Mouse (Mus musculus) CH12.LX (cell line): ENCODE results near the gene Cd83. TPM values are rescaled to one million over a fixed set of nuclear protein-coding genes. Genes with fewer than 3 reads are reported as not detected.
A peak's percentile ranks its signal among the peaks of the same experiment; 100 is the strongest.

Source experiments
- DNase-seq: peaks from one replicate; pipeline ENCODE4 v3.0.0-alpha.2; 2013; ENCODE audit errors: extremely low read depth
- H3K27ac ChIP-seq: 2 replicates; pipeline ENCODE4 v1.5.1; 2012; ENCODE audit warnings: low read depth, mild to moderate bottlenecking, control low read depth, moderate library complexity; ENCODE audit not compliant: insufficient read depth
- H3K27me3 ChIP-seq: replicated peaks from 2 replicates; pipeline ENCODE3; 2012; ENCODE audit warnings: inconsistent platforms
- H3K36me3 ChIP-seq, 2 experiments: replicated peaks in 1 of 2; 2 replicates each; pipeline versions ENCODE3 to v1.6.1; 2012; ENCODE audit warnings: inconsistent platforms in 1 of 2, low read length in 1 of 2, mild to moderate bottlenecking in 1 of 2, mixed read lengths in 1 of 2, moderate library complexity in 1 of 2; ENCODE audit not compliant: control insufficient read depth in 1 of 2, insufficient read depth in 1 of 2
- H3K4me1 ChIP-seq, 2 experiments: 2 replicates each; pipeline ENCODE4 v1.6.1; 2012; ENCODE audit warnings: inconsistent platforms in 1 of 2, moderate library complexity in 1 of 2; ENCODE audit not compliant: insufficient read depth in 2 of 2, control insufficient read depth in 1 of 2
- H3K4me2 ChIP-seq: 2 replicates; pipeline ENCODE4 v1.6.1; 2012; ENCODE audit warnings: low read depth, mild to moderate bottlenecking, control low read depth; ENCODE audit not compliant: poor library complexity, insufficient read depth, severe bottlenecking
- H3K4me3 ChIP-seq, 3 experiments: fragments of 150-350 bp in 1 of 3; sonication (generic) in 1 of 3; replicated peaks in 1 of 3; 2 replicates each; pipeline versions ENCODE3 to v1.5.1; 2011 to 2012; ENCODE audit warnings: low read depth in 2 of 3, low read length in 2 of 3, mild to moderate bottlenecking in 2 of 3, moderate library complexity in 2 of 3, control low read depth in 1 of 3, improper control_type of control experiment in 1 of 3, inconsistent platforms in 1 of 3, mixed read lengths in 1 of 3; ENCODE audit not compliant: poor library complexity in 1 of 3
- H3K79me2 ChIP-seq: replicated peaks from 2 replicates; pipeline ENCODE4 v1.6.1; 2012; ENCODE audit warnings: mild to moderate bottlenecking, moderate library complexity; ENCODE audit not compliant: control insufficient read depth, poor library complexity, insufficient read depth, severe bottlenecking; ENCODE audit errors: extremely low read depth
- H3K9ac ChIP-seq: 2 replicates; pipeline ENCODE4 v1.6.1; 2012; ENCODE audit warnings: low read depth, mild to moderate bottlenecking, control low read depth, moderate library complexity; ENCODE audit not compliant: insufficient read depth
- H3K9me3 ChIP-seq: replicated peaks from 2 replicates; pipeline ENCODE3; 2012; ENCODE audit warnings: low read length, inconsistent platforms, mixed read lengths
- CHD1 ChIP-seq: IDR thresholded peaks from 2 replicates; pipeline ENCODE4 v1.6.1; 2012; ENCODE audit warnings: low read depth, low read length, improper control_type of control experiment, inconsistent platforms
- CTCF ChIP-seq, 2 experiments: IDR thresholded peaks in 1 of 2; conservative IDR thresholded peaks in 1 of 2; 2 replicates each; pipeline ENCODE4 v1.5.1; 2011 to 2012; ENCODE audit warnings: low read depth in 2 of 2, low read length in 2 of 2, improper control_type of control experiment in 1 of 2, inconsistent platforms in 1 of 2, mild to moderate bottlenecking in 1 of 2, moderate library complexity in 1 of 2
- EP300 ChIP-seq: IDR thresholded peaks from 2 replicates; pipeline ENCODE4 v1.6.1; 2011; ENCODE audit warnings: low read length, improper control_type of control experiment
- GABPA ChIP-seq: IDR thresholded peaks from 2 replicates; pipeline ENCODE4 v1.6.1; 2012; ENCODE audit warnings: low read depth, low read length, improper control_type of control experiment, inconsistent platforms; ENCODE audit not compliant: insufficient replicate concordance
- IRF4 ChIP-seq: IDR thresholded peaks from 2 replicates; pipeline ENCODE4 v1.6.1; 2014; ENCODE audit warnings: low read depth, mild to moderate bottlenecking, inconsistent platforms, low read length, improper control_type of control experiment
- KAT2A ChIP-seq: IDR thresholded peaks from 2 replicates; pipeline ENCODE4 v1.6.1; 2012; ENCODE audit warnings: low read length, improper control_type of control experiment, inconsistent platforms; ENCODE audit not compliant: insufficient replicate concordance
- MAFK ChIP-seq: IDR thresholded peaks from 2 replicates; pipeline ENCODE4 v1.6.1; 2011; ENCODE audit warnings: low read length, improper control_type of control experiment; ENCODE audit not compliant: insufficient replicate concordance
- MAZ ChIP-seq: IDR thresholded peaks from 2 replicates; pipeline ENCODE4 v1.6.1; 2012; ENCODE audit warnings: low read depth, mild to moderate bottlenecking, inconsistent platforms, low read length, improper control_type of control experiment, moderate library complexity
- MXI1 ChIP-seq: IDR thresholded peaks from 2 replicates; pipeline ENCODE4 v1.6.1; 2011; ENCODE audit warnings: mild to moderate bottlenecking, low read depth, low read length, improper control_type of control experiment
- NRF1 ChIP-seq: IDR thresholded peaks from 2 replicates; pipeline ENCODE4 v1.6.1; 2014; ENCODE audit warnings: low read depth, mild to moderate bottlenecking, inconsistent platforms, low read length, improper control_type of control experiment, moderate library complexity
- POLR2A ChIP-seq: IDR thresholded peaks from 2 replicates; pipeline ENCODE4 v1.6.1; 2011; ENCODE audit warnings: low read depth, mild to moderate bottlenecking, improper control_type of control experiment, low read length
- SMC3 ChIP-seq: IDR thresholded peaks from 2 replicates; pipeline ENCODE4 v1.6.1; 2011; ENCODE audit warnings: low read depth, low read length, improper control_type of control experiment
- TBP ChIP-seq: conservative IDR thresholded peaks from 2 replicates; pipeline ENCODE4 v1.6.1; 2011; ENCODE audit warnings: low read depth, low read length, improper control_type of control experiment
- UBTF ChIP-seq: IDR thresholded peaks from 2 replicates; pipeline ENCODE4 v1.6.1; 2012; ENCODE audit warnings: low read depth, mild to moderate bottlenecking, inconsistent platforms, low read length, improper control_type of control experiment, moderate library complexity
- USF1 ChIP-seq: IDR thresholded peaks from 2 replicates; pipeline ENCODE4 v1.6.1; 2014; ENCODE audit warnings: low read depth, mild to moderate bottlenecking, inconsistent platforms, low read length, improper control_type of control experiment
- ZMIZ1 ChIP-seq: IDR thresholded peaks from 2 replicates; pipeline ENCODE4 v1.6.1; 2012; ENCODE audit warnings: low read depth, mild to moderate bottlenecking, inconsistent platforms, low read length, improper control_type of control experiment
- ZNF384 ChIP-seq: IDR thresholded peaks from 2 replicates; pipeline ENCODE4 v1.6.1; 2012; ENCODE audit warnings: low read depth, low read length, improper control_type of control experiment, inconsistent platforms
- dilution Hi-C: fragments of 300-500 bp; cut with MboI; formaldehyde crosslinking; loops from 2 replicates; pipeline ENCODE4 v1.14.3; 2020; ENCODE audit warnings: low sequenced_read_pairs; ENCODE audit not compliant: extremely low pct_unique_long_range_greater_than_20kb, extremely low pct_ligation_motif_present
- in situ Hi-C: fragments of 300-500 bp; cut with MboI; formaldehyde crosslinking; loops from 3 replicates; pipeline ENCODE4 v1.14.3; 2019; ENCODE audit warnings: low sequenced_read_pairs, low pct_ligation_motif_present, low pct_unique_long_range_greater_than_20kb, mixed read lengths
- polyA plus RNA-seq: library from polyadenylated mRNA; unstranded; fragments of >175 nt; gene quantifications from 2 replicates; pipeline ENCODE4 v1.2.1, GENCODE M21; 2012; ENCODE audit warnings: low read depth; ENCODE audit not compliant: insufficient read length
- total RNA-seq, 2 experiments: library from RNA; depleted of rRNA; stranded (reverse); fragments of 300-350 nt in 1 of 2; fragments of >200 nt in 1 of 2; gene quantifications; 2 replicates each; pipeline ENCODE4 v1.2.3; 2012 to 2014

Gene Cd83
- total and polyA plus RNA-seq, 3 experiments, result 109 to 298 (median 129) TPM

DNA sequence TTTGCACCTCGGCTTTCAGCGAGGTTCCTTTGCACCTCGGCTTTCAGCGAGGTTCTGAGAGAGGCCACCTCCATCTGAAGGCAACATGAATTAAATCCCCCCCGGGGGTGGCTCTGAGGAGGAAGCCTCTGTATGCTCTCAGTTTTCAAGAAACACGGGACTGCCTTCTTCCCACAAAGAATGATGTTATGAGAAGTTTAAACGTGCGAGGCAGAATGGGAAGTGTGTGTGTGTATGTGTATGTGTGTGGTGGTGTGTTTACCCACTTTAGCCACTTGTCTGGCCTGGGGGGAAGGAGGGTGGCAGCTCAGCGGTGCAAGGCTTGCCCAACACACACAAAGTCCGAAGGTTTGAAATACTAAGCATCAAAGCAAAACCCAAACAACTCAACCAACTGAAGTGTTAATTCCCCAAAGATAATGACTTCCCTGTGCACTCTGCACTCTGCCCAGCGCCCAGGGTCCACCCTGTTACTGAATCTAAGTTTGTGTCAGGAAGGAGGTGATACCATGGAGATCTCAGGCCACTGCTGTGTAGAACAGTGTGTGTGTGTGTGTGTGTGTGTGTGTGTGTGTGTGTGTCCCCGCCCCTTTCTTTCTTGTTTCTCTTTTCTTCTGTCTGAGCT lies 1.7 kb downstream of the Cd83 start (continued):
- TF ChIP-seq ZNF384, result no peak
- TF ChIP-seq ZMIZ1, result no peak
- TF ChIP-seq CTCF (conservative IDR thresholded peaks at IDR 0.05 in 1 of 2, IDR thresholded peaks at IDR 0.05 in 1 of 2; ENCODE audit: low read depth in 2 of 2, low read length in 2 of 2), result no peak
- 0 out of 2 replicates have a peak, but pooled peaks have one; percentile 25 for TF ChIP-seq IRF4
- TF ChIP-seq MAZ, result no peak
- no peak for TF ChIP-seq EP300

DNA sequence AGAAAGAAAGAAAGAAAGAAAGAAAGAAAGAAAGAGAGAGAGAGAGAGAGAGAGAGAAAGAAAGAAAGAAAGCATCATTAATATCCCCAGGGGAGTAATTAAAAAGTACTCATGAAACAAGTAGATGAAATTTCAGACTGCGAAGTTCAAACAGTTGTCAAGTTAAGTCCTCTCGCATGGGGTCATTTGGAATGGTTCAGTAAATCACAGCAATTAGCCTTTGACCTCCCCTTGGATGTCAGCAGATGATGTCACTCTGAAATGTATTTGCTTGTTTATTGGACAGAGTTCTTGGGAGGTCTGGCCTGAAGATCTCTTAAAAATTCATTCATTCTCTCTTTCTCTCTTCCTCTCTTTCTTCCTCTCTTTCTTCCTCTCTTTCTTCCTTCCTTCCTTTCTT lies 2.7 kb downstream of the Cd83 start:
- Histone ChIP-seq H3K79me2 (peaks cover 70% of the 10 kb centered on the region), H3K4me2 (peak overlapping the region; percentile 92; the same call in 1 of the 2 replicates), H3K27ac (no peak overlapping the region), H3K9ac (peak overlapping the region; percentile 91; the same call in 1 of the 2 replicates), H3K36me3 (peaks cover 34 to 54% of the 10 kb centered on the region in 2 experiments), H3K27me3 (no peaks in the 10 kb centered on the region), H3K9me3 (no peaks in the 10 kb centered on the region), H3K4me3 (peak overlapping the region; percentile 96 to 98 (median 98)), H3K4me1 (peaks cover 24 to 51% of the 10 kb centered on the region in 2 experiments)
- TF ChIP-seq CHD1 (peak; percentile 73; the same call in 1 of the 2 replicates), GABPA (no peak), ZNF384 (no peak), SMC3 (no peak), NRF1 (no peak)
- in situ Hi-C loops, result loop anchor here (5.0 kb wide), 1 partner anchor 35 kb away; no protein-coding TSS in a partner anchor
- dilution Hi-C loops, result no loop called here
- no peak for DNase-seq

DNA sequence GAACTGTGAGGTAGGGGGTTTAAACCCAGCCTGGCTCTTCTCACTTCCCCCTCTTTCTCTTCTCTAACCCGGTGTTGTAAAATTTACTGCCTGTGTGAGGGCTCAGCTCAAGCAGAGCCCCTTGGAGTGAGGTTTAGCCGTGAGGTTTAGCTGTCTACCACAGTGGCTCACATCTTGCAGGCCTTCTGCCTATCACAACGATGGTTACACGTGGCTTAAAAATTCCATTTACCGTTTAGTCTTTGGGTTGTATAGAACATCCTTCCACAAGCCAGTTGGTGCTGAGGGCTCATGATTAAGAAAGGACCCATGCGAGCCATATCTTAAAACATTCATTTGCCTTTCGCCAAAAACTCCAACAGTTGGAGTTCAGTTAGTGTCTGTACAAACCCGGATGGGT lies 3.5 kb downstream of the Cd83 start:
- Histone ChIP-seq H3K9ac (peak overlapping the region; percentile 91), H3K27ac (peak overlapping the region; percentile 78)
- TF ChIP-seq TBP (0 out of 2 replicates have a peak, but pooled peaks have one; percentile 22), MXI1 (peak; percentile 74), KAT2A (no peak), MAFK (no peak), USF1 (no peak), ZMIZ1 (peak; percentile 31; the same call in 1 of the 2 replicates), POLR2A (peak; percentile 19; the same call in 1 of the 2 replicates), UBTF (0 out of 2 replicates have a peak, but pooled peaks have one; percentile 28)
- TF ChIP-seq, all 38 proteins: peak for 5
- H3K79me2 ChIP-seq, result peaks cover 75% of the 10 kb centered on the region
- peaks cover 38 to 59% of the 10 kb centered on the region in 2 experiments for H3K36me3 ChIP-seq
- H3K9me3 ChIP-seq, result no peaks in the 10 kb centered on the region
- H3K4me3 ChIP-seq, result peak overlapping the region; percentile 74 to 98 (median 96)
- dilution Hi-C loops, result no loop called here
- in situ Hi-C loops, result loop anchor here (5.0 kb wide), 1 partner anchor 36 kb away; no protein-coding TSS in a partner anchor
- peak overlapping the region; percentile 89 for H3K4me2 ChIP-seq
- no peak for DNase-seq
- H3K27me3 ChIP-seq, result no peaks in the 10 kb centered on the region
- H3K4me1 ChIP-seq, result peaks cover 26 to 55% of the 10 kb centered on the region in 2 experiments
